Mouse (Mus musculus) liver, adult 2 months (tissue): ENCODE measurements around the gene Zbtb8a. TPM values are rescaled to one million over a fixed set of nuclear protein-coding genes. Genes with fewer than 3 reads are reported as not detected.
A peak's percentile ranks its signal among the peaks of the same experiment; 100 is the strongest.

Experiments used
- DNase-seq: peaks from one replicate; pipeline ENCODE4 v3.0.0-alpha.2; 2011; ENCODE audit warnings: low read depth, low spot score; ENCODE audit errors: extremely low read depth
- H3K27ac ChIP-seq: fragments of 200-500 bp; replicated peaks from 2 replicates; pipeline ENCODE4 v1.5.1; 2012; ENCODE audit warnings: low read depth, mild to moderate bottlenecking, control low read depth, inconsistent platforms, low read length; ENCODE audit not compliant: insufficient read depth
- H3K27me3 ChIP-seq: fragments of 200-500 bp; 2 replicates; pipeline ENCODE4 v1.6.1; 2012; ENCODE audit warnings: mild to moderate bottlenecking, moderate library complexity, low read length, inconsistent platforms; ENCODE audit not compliant: control insufficient read depth, insufficient read depth
- H3K36me3 ChIP-seq: fragments of 200-500 bp; 2 replicates; pipeline ENCODE4 v1.6.1; 2012; ENCODE audit warnings: low read length, inconsistent platforms; ENCODE audit not compliant: control insufficient read depth, insufficient read depth
- H3K4me1 ChIP-seq: fragments of 200-500 bp; 2 replicates; pipeline ENCODE4 v1.6.1; 2011; ENCODE audit warnings: low read length; ENCODE audit not compliant: control insufficient read depth, insufficient read depth
- H3K4me3 ChIP-seq: fragments of 200-500 bp; 2 replicates; pipeline ENCODE4 v1.5.1; 2011; ENCODE audit warnings: low read depth, mild to moderate bottlenecking, control low read depth, low read length, moderate library complexity; ENCODE audit not compliant: insufficient read depth
- H3K79me2 ChIP-seq: fragments of 200-500 bp; 2 replicates; pipeline ENCODE4 v1.6.1; 2012; ENCODE audit warnings: inconsistent platforms, mild to moderate bottlenecking, low read length, moderate library complexity; ENCODE audit not compliant: control insufficient read depth, insufficient read depth
- H3K9ac ChIP-seq: fragments of 200-500 bp; 2 replicates; pipeline ENCODE4 v1.6.1; 2012; ENCODE audit warnings: low read depth, mild to moderate bottlenecking, control low read depth, inconsistent platforms, low read length
- CTCF ChIP-seq: fragments of 200-500 bp; IDR thresholded peaks from 2 replicates; pipeline ENCODE4 v1.5.1; 2011; ENCODE audit warnings: low read depth, low read length, control low read depth
- POLR2A ChIP-seq: fragments of 200-500 bp; IDR thresholded peaks from 2 replicates; pipeline ENCODE4 v1.6.1; 2011; ENCODE audit warnings: low read length, control low read depth; ENCODE audit not compliant: insufficient read depth; ENCODE audit errors: extremely low read depth
- WGBS: fragments of 180-500 bp; shearing (Covaris S2); methylation state at CpG from one replicate; pipeline ENCODE4 v1.1.7; 2018; 5-methylcytosine and 5-hydroxymethylcytosine counted together
- polyA plus RNA-seq: library from polyadenylated mRNA; depleted of rRNA; stranded (reverse); fragments of >200 nt; gene quantifications from 2 replicates; pipeline ENCODE4 v1.2.3, GENCODE M21; 2012
- total RNA-seq: library from RNA; depleted of rRNA; stranded (reverse); fragments of >200 nt; gene quantifications from 2 replicates; pipeline ENCODE4 v1.2.3, GENCODE M21; 2014

The Zbtb8a gene
- total and polyA plus RNA-seq, 2 experiments: 1.3 to 1.7 TPM

- no peak for DNase-seq
- Histone ChIP-seq H3K79me2 (no peaks in the 10 kb centered on the region), H3K9ac (no peak overlapping the region), H3K4me3 (no peak overlapping the region), H3K36me3 (no peaks in the 10 kb centered on the region), H3K27me3 (no peaks in the 10 kb centered on the region), H3K4me1 (no peaks in the 10 kb centered on the region), H3K27ac (no peak overlapping the region)
- no peak for TF ChIP-seq POLR2A
- WGBS: 92% methylated on average over 5 of the region's 5 CpGs
These were observed 10.5 kb upstream of the Zbtb8a start for GRCm38 (mm10) chr4:129388404-129388803.

DNA sequence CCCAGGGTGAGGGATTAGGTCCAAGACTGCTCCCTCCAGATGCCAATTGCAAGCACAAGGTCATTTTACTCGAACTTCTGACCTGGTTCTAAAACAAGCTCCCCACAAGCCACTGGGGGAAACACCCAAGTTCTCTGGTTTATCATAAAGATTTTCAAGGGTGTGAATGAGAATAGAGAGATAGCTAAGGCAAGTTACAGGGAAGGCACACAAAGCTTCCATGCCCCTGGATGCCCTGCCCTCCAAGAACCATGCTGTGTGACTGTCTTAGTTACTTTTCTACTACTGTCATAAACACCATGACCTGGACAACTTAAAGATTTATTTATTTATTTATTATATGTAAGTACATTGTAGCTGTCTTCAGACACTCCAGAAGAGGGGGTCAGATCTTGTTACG is 9.1 kb upstream of the Zbtb8a start:
- 80% methylated on average over 2 of the region's 2 CpGs for WGBS
- TF ChIP-seq CTCF: no peak
- no peak for TF ChIP-seq POLR2A
- Histone ChIP-seq H3K9ac (no peak overlapping the region), H3K27ac (no peak overlapping the region), H3K79me2 (no peaks in the 10 kb centered on the region), H3K4me1 (no peaks in the 10 kb centered on the region), H3K36me3 (no peaks in the 10 kb centered on the region), H3K27me3 (no peaks in the 10 kb centered on the region), H3K4me3 (no peak overlapping the region)
- no peak for DNase-seq

- DNase-seq: no peak
- Histone ChIP-seq H3K27ac (no peak overlapping the region), H3K36me3 (no peaks in the 10 kb centered on the region), H3K4me1 (no peaks in the 10 kb centered on the region), H3K4me3 (no peak overlapping the region), H3K79me2 (no peaks in the 10 kb centered on the region), H3K9ac (no peak overlapping the region), H3K27me3 (no peaks in the 10 kb centered on the region)
- no peak for TF ChIP-seq CTCF
- TF ChIP-seq POLR2A: no peak
- 91% methylated on average over 8 of the region's 8 CpGs for WGBS
These were observed 8.5 kb upstream of the Zbtb8a start for GRCm38 (mm10) chr4:129386269-129386946.

GRCm38 (mm10) chr4:129385685-129386084 is 7.8 kb upstream of the Zbtb8a start:
- Histone ChIP-seq H3K4me3 (no peak overlapping the region; the same call in 1 of the 2 replicates), H3K9ac (no peak overlapping the region), H3K27me3 (no peaks in the 10 kb centered on the region), H3K4me1 (no peaks in the 10 kb centered on the region), H3K79me2 (no peaks in the 10 kb centered on the region), H3K36me3 (no peaks in the 10 kb centered on the region), H3K27ac (no peak overlapping the region)
- 81% methylated on average over 11 of the region's 11 CpGs for WGBS
- TF ChIP-seq POLR2A: no peak
- TF ChIP-seq CTCF: no peak
- DNase-seq: peak; percentile 15

DNA sequence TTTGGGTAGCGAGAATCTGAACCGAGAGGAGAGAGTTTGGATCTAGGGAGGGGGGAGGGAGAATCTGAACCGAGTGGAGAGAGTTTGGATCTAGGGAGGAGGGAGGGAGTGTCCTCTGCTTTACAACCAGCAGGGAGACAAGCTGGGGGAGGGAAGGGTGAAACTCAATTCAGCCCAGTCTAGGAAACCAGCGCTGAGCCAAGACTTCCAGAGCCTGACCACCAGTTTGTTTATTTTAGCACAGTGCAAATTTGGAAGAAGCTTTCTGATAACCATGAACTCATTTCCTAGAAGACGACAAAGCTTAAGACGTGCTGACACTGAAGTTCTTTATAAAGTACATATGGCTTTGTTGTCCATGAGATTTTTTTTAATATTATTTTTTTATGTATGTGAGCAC is 6.5 kb upstream of the Zbtb8a start:
- H3K9ac ChIP-seq: no peak overlapping the region
- H3K36me3 ChIP-seq: no peaks in the 10 kb centered on the region
- H3K27ac ChIP-seq: peak overlapping the region; percentile 62; the same call in 1 of the 2 replicates
- TF ChIP-seq POLR2A (no peak), CTCF (no peak)
- no peaks in the 10 kb centered on the region for H3K27me3 ChIP-seq
- H3K4me1 ChIP-seq: no peaks in the 10 kb centered on the region
- H3K79me2 ChIP-seq: no peaks in the 10 kb centered on the region
- DNase-seq: peak; percentile 53
- WGBS: 29% methylated on average over 6 of the region's 6 CpGs
- no peak overlapping the region for H3K4me3 ChIP-seq

GRCm38 (mm10) chr4:129383586-129383985 is 5.7 kb upstream of the Zbtb8a start:
- no peaks in the 10 kb centered on the region for H3K27me3 ChIP-seq
- no peaks in the 10 kb centered on the region for H3K79me2 ChIP-seq
- no peak overlapping the region for H3K4me3 ChIP-seq
- H3K4me1 ChIP-seq: no peaks in the 10 kb centered on the region
- TF ChIP-seq POLR2A: no peak
- TF ChIP-seq CTCF: no peak
- WGBS: 61% methylated on average over 3 of the region's 3 CpGs
- H3K9ac ChIP-seq: no peak overlapping the region
- H3K27ac ChIP-seq: no peak overlapping the region
- H3K36me3 ChIP-seq: no peaks in the 10 kb centered on the region
- DNase-seq: peak; percentile 43
